Mouse (Mus musculus) lung, embryonic 14.5 days (tissue): ENCODE measurements around the gene Kcnk12. TPM values are rescaled to one million over a fixed set of nuclear protein-coding genes. Genes with fewer than 3 reads are reported as not detected.
A peak's percentile ranks its signal among the peaks of the same experiment; 100 is the strongest.

Experiments
- ATAC-seq: fragments of 200-750 bp; cut with Nextera tagmentation; 2 replicates; pipeline ENCODE4 v1.8.0; 2017; ENCODE audit warnings: mild to moderate bottlenecking, moderate TSS enrichment, moderate library complexity; ENCODE audit not compliant: insufficient read depth
- DNase-seq: peaks from one replicate; pipeline ENCODE4 v3.0.0-alpha.2; 2015
- H3K27ac ChIP-seq: fragments of 300-500 bp; sonication (generic); 2 replicates; pipeline ENCODE4 v1.5.1; 2014; ENCODE audit warnings: low read depth, mild to moderate bottlenecking, moderate library complexity
- H3K27me3 ChIP-seq: fragments of 300-500 bp; sonication (generic); 2 replicates; pipeline ENCODE4 v1.6.1; 2014; ENCODE audit warnings: low read length, control low read depth; ENCODE audit not compliant: insufficient read depth
- H3K36me3 ChIP-seq: fragments of 300-500 bp; sonication (generic); 2 replicates; pipeline ENCODE4 v1.6.1; 2014; ENCODE audit warnings: control low read depth; ENCODE audit not compliant: insufficient read depth
- H3K4me1 ChIP-seq: fragments of 300-500 bp; sonication (generic); 2 replicates; pipeline ENCODE4 v1.6.1; 2014; ENCODE audit warnings: antibody characterized with exemption, control low read depth; ENCODE audit not compliant: insufficient read depth
- H3K4me2 ChIP-seq: fragments of 300-500 bp; sonication (generic); 2 replicates; pipeline ENCODE4 v1.6.1; 2014; ENCODE audit warnings: mild to moderate bottlenecking
- H3K4me3 ChIP-seq: fragments of 300-500 bp; sonication (generic); 2 replicates; pipeline ENCODE4 v1.5.1; 2014; ENCODE audit warnings: low read depth, low read length
- H3K9ac ChIP-seq: fragments of 300-500 bp; sonication (generic); 2 replicates; pipeline ENCODE4 v1.6.1; 2014
- H3K9me3 ChIP-seq: fragments of 300-500 bp; sonication (generic); 2 replicates; pipeline ENCODE4 v1.6.1; 2016; ENCODE audit warnings: low read depth, low read length, control low read depth
- CTCF ChIP-seq: IDR thresholded peaks from 2 replicates; pipeline ENCODE4 v1.5.1; 2016; ENCODE audit warnings: antibody characterized with exemption, low read depth
- WGBS: fragments of 180-500 bp; shearing (Covaris S2); extraction: QIAGEN DNeasy Blood & Tissue Kit; methylation state at CpG from one replicate; pipeline ENCODE4 v1.1.7; 2014; 5-methylcytosine and 5-hydroxymethylcytosine counted together
- polyA plus RNA-seq: library from polyadenylated mRNA; unstranded; fragments of >200 nt; fragmentation: Nextera tagmentation; extraction: Ambion mirVana; gene quantifications from 2 replicates; pipeline ENCODE4 v1.2.1, GENCODE M21; 2014

Gene Kcnk12
- polyA plus RNA-seq, 1 experiment from 2014 or later = not detected

DNA sequence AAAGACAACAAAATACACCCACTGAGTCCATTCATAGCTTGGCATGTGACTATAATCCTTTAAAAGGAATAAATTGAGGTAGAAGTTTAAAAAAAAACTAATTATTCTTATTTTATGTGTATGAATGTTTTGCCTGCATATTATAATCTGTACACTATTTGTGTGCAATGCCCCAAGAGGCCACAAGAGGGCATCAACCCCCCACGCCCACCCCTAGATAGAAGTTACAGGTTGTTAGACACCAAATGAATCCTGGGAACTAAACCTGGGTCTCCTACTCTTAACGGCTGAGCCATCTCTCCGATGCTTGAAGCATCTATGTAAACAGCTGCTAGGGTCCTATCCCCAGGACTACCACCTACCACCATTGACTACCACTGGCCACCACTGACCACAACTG, 24.6 kb downstream of the Kcnk12 start:
- H3K9me3 ChIP-seq = no peaks in the 10 kb centered on the region
- TF ChIP-seq CTCF = peak; percentile 50
- 66% methylated on average over 3 of the region's 3 CpGs for WGBS

DNA sequence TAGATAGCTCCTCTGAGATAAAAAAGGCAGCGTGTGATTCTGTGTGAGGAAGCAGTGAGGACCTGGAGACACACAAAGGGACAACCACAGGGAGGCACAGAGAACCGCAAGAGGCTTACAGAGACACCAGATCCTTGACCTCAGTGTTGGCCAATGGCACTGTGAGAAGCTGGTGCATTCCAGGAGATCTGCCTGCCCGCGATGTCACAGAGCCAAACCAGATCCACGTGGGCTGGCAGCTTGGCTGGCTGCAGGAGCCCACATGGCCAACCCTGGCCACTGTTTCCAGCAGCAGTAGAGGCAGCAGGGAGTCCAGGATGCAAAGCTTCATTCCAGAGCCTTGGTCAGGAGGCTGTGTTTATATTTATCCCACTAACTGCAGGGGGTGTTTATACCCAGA, 27.0 kb downstream of the Kcnk12 start:
- DNase-seq (no peak), ATAC-seq (no peak)
- H3K4me1 ChIP-seq = no peaks in the 10 kb centered on the region
- H3K4me3 ChIP-seq = no peak overlapping the region
- H3K27ac ChIP-seq = no peak overlapping the region
- no peaks in the 10 kb centered on the region for H3K9me3 ChIP-seq
- no peak for TF ChIP-seq CTCF
- WGBS = 42% methylated on average over 5 of the region's 5 CpGs
- H3K9ac ChIP-seq = no peak overlapping the region
- no peaks in the 10 kb centered on the region for H3K36me3 ChIP-seq
- H3K4me2 ChIP-seq = no peak overlapping the region
- H3K27me3 ChIP-seq = no peaks in the 10 kb centered on the region

More for the DNA sequence above, 24.6 kb downstream of the Kcnk12 start:
- Histone ChIP-seq H3K4me1 (no peaks in the 10 kb centered on the region), H3K4me2 (no peak overlapping the region), H3K9ac (no peak overlapping the region), H3K36me3 (no peaks in the 10 kb centered on the region), H3K27me3 (no peaks in the 10 kb centered on the region), H3K4me3 (no peak overlapping the region), H3K27ac (no peak overlapping the region)
- DNase-seq (peak; percentile 12), ATAC-seq (no peak)

DNA sequence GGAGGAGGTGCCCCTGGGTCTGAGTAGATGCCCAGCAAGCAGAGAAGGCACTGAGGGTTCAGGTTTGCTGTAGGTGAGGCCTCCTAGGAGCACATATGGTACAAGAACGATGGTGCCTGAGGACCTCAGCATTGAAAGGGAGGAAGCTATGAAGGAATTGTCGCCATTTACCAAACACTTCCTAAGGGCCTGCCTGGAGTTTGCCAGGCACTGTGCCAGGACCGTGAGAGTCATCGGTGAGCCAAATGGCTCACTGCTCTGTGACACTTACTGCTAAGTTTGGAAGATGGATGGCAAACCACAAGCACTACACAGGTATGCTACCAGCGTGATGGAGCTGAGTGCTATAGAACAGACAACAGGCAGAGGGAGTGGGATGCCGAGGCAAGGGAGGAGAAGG, 30.9 kb downstream of the Kcnk12 start:
- no peak overlapping the region for H3K27ac ChIP-seq
- H3K27me3 ChIP-seq = no peaks in the 10 kb centered on the region
- no peak for ATAC-seq
- no peak overlapping the region for H3K4me3 ChIP-seq
- no peaks in the 10 kb centered on the region for H3K9me3 ChIP-seq
- WGBS = 77% methylated on average over 6 of the region's 6 CpGs
- no peak overlapping the region for H3K4me2 ChIP-seq
- DNase-seq = no peak
- TF ChIP-seq CTCF = no peak
- no peaks in the 10 kb centered on the region for H3K36me3 ChIP-seq
- H3K9ac ChIP-seq = no peak overlapping the region
- H3K4me1 ChIP-seq = no peaks in the 10 kb centered on the region

DNA sequence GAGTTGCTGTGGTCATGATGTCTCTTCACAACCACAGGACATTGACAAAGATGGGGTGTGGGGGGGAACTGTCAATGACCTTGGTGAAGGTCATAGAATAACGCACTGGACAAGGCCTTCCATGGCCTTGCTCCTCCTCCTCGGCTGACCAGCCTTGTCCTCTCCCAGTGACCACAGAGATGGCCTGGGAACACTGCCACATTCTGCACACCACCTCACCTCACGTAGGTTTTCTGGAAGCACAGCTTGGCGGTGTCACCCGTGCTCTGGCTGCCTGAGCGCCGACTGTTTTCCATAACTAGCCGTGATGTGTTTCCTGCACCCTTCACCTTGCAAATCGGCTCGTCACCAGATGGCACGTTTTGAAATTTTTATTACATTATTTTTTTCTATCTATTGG, 32.8 kb downstream of the Kcnk12 start:
- WGBS = 88% methylated on average over 11 of the region's 11 CpGs
- no peak for TF ChIP-seq CTCF
- no peak for ATAC-seq
- no peak for DNase-seq
- Histone ChIP-seq H3K9ac (no peak overlapping the region), H3K36me3 (no peaks in the 10 kb centered on the region), H3K27me3 (no peaks in the 10 kb centered on the region), H3K4me1 (no peaks in the 10 kb centered on the region), H3K9me3 (no peaks in the 10 kb centered on the region), H3K4me2 (no peak overlapping the region), H3K4me3 (no peak overlapping the region), H3K27ac (no peak overlapping the region)

DNA sequence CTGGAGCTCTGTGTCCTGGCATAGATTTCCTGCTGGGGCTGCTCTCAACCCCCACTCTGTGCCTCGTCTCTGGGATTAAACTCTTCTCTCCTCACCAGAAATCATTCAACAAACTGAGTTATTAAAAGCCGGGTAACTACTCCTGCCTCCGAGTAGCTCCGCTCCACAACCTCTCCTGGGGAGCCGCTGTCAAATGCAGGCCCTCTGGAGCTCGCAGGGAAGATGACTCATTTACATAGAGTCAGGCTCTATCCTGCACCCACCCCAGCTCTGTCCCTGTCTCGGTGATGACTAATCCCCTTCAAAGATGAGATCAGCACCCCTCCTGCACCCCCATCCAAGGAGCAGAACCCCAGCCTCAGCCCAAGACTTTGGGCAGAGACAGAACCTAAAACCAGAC, 34.6 kb downstream of the Kcnk12 start:
- Histone ChIP-seq H3K9me3 (no peaks in the 10 kb centered on the region), H3K9ac (no peak overlapping the region), H3K36me3 (no peaks in the 10 kb centered on the region), H3K4me2 (no peak overlapping the region), H3K4me1 (no peaks in the 10 kb centered on the region), H3K27ac (no peak overlapping the region), H3K4me3 (no peak overlapping the region), H3K27me3 (no peaks in the 10 kb centered on the region)
- DNase-seq = no peak
- no peak for TF ChIP-seq CTCF
- WGBS = 47% methylated on average over 7 of the region's 7 CpGs
- ATAC-seq = no peak

DNA sequence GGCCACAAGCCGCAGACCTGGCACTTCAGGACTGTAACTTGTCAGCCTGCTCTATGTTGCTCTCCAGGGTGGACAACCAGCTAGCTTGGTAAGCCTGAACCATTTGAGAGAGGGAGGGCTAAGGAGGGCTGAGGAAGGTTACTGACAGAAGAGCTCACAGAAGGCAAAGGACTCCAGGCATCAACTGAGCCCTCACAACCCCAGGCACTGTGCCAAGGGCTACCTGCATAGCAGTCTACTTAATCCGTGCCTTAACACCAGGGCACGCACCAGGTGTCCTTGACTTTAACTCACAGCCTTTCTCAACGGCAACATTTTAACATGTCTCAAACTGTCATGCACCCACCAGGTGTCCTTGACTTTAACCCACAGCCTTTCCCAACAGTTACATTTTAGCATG, 37.5 kb downstream of the Kcnk12 start:
- WGBS = 76% methylated on average over 4 of the region's 4 CpGs
- no peak for TF ChIP-seq CTCF
- H3K9ac ChIP-seq = no peak overlapping the region
- H3K36me3 ChIP-seq = no peaks in the 10 kb centered on the region
- ATAC-seq (no peak), DNase-seq (no peak)
- H3K27ac ChIP-seq = no peak overlapping the region
- H3K4me2 ChIP-seq = no peak overlapping the region
- H3K4me3 ChIP-seq = no peak overlapping the region
- H3K4me1 ChIP-seq = no peaks in the 10 kb centered on the region
- H3K27me3 ChIP-seq = no peaks in the 10 kb centered on the region
- H3K9me3 ChIP-seq = no peaks in the 10 kb centered on the region

DNA sequence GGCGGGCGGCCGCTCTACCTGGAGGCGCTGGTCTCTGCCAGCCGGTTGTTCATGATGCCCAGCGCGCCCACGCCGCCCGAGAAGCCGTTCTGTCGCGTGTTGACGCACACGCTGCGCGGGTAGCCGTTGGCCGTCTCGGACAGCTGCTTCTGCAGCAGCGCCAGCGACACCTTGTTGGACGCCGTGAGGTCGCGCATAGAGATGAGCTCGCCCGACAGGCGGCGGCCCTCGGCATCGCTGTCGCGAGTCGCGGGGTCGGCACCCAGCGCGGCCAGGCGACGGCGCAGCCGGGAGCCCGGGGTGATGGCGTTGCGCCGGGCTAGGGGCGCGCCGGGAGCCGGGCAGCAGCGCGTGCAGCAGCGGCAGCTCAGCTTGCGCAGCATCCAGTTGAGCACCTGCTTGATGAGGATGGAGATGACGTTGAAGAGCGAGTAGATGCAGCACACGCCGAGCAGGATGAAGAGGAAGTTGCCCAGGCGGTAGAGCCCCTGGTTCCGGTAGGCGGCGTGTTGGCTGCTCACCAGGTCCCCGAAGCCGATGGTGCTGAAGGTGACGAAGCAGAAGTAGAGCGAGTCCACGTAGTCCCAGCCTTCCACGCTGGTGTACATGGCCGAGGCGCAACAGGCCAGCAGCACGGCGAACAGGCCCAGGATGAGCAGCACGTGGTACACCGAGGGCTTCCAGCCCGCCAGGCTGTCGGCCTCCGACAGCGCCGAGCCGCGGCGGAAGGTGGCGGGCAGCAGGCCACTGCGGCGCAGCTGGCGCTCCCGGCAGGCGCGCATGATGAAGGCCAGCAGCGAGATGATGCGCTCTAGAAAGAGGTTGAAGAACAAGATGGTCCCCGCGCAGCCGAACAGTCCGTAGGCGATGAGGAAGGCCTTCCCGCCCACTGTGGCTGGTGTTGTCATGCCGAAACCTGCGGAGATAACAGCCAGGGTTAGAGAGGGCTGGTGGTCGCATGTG, 51.6 kb downstream of the Kcnk12 start:
- Histone ChIP-seq H3K27me3 (peaks cover 41% of the 10 kb centered on the region), H3K4me2 (peak overlapping the region; percentile 98), H3K27ac (no peak overlapping the region), H3K9me3 (no peaks in the 10 kb centered on the region), H3K4me3 (peak overlapping the region; percentile 61), H3K36me3 (no peaks in the 10 kb centered on the region), H3K9ac (peak overlapping the region; percentile 26), H3K4me1 (no peaks in the 10 kb centered on the region)
- whole genome bisulfite sequencing = under 1% methylated on average over 101 of the region's 101 CpGs
- DNase-seq (peak; percentile 58), ATAC-seq (peak; percentile 80)
- TF ChIP-seq CTCF = peak; percentile 28; the same call in 1 of the 2 replicates
